Mouse (Mus musculus) cerebellum, adult 8-10 months (tissue): ENCODE measurements around the gene Tmem56.

Source experiments
- DNase-seq: peaks from one replicate; pipeline ENCODE4 v3.0.0; 2022

Gene Tmem56

DNA sequence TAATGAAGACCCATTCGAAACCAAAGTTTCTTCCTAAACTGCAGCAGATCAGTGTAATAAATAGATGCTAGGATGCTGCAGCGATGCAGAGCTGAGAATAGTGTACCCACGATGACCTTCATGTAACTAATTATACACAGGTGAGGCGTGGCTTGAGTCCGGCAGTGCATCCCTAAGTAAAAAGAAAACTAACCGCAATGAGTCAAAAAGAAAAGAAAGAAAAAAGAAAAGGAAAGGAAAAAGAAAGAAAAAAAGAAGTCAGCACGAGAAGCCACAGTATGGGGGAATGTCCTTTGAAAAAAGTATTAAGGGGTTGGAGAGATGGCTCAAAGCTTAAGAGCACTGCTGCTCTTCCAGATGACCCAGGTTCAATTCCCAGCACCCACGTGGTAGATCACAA, 58.1 kb downstream of the Tmem56 start:
- DNase-seq = no peak

DNA sequence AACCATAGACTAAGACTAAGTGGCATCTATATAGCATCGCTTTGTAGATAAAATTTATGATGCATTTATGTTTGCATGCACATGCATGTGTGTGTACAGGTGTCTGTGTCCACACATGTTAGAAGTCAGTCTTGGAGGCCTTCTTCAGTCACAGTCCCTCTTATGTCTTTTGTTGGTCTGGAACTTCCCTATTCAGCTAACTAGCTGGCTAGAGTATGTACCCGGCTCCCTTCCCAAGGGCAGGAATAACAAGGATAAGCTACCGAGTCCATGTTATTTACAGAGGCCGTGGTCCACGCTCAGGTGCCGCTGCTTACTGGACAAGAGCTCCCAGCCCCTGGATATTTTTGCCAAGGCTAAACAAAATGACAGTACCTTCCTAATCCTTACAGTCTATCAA, 58.7 kb downstream of the Tmem56 start:
- DNase-seq = no peak

DNA sequence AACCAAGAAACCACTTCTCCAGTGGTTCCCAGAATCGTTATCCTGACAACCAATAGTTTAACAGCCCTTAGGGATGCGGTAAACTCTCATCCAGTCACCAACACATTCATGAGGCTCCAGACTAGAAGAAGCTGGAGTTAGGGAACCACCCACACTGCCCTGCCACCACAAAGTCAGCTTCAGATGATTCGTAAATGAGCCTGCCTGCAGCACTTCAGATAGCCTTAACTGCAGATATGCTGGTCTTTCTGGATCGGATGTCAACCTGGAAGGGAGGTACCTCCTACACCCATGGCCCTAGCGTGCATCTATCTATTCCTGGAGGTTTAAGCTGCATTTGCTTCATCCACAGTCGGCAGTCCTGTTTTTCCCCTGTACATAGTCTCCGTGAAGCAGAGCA, 60.9 kb downstream of the Tmem56 start:
- DNase-seq = no peak

DNA sequence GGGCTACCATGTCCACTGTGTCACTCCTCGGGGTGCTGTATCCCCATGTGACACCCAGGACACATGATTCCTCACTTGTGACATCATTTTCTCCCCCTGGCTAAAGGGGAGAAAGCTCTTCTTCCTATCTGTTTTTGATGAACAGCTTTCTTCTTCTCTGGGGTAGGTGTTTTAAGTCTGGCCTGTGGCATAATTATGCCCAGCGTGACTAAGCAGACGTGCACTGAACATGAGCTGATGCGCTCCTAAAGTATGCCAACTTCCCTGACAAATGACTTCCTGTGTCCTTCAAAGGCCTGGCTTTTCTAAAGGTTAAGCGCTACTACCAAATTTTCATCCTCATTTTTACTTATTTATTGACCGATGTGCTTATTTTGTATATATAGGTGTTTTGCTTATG, 65.9 kb downstream of the Tmem56 start:
- DNase-seq = no peak

DNA sequence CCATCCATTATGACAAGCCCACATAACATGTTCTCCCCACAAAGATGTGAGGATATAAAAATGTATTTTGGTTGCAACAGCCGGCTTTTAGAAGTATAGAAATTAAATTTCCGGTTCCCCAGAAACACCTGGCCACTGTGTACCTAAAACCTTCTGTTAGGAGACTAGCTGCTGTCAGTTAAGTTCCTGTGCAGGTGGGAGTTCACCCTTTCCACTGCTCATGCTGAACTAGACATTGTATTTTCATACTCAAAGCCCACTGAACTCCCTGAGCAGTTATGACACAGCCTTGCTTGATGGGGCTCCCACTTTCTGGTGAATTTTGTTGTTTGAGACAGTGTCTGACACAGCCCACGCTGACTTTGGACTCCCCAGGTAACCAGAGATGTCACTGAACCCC, 69.4 kb downstream of the Tmem56 start:
- no peak for DNase-seq

DNA sequence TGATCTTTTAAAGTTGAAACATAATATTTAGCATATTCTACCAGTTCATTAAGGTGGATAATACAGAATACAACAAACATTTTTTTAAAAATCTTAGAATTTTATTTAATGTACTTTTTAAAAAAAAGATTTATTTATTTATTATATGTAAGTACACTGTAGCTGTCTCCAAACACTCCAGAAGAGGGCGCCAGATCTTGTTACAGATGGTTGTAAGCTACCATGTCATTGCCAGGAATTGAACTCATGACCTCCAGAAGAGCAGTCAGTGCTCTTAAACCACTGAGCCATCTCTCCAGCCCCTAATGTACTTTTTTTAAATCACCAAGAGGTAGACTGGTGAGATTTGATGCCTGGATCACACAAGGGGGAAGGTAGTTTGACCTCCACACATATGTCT, 70.7 kb downstream of the Tmem56 start:
- no peak for DNase-seq

DNA sequence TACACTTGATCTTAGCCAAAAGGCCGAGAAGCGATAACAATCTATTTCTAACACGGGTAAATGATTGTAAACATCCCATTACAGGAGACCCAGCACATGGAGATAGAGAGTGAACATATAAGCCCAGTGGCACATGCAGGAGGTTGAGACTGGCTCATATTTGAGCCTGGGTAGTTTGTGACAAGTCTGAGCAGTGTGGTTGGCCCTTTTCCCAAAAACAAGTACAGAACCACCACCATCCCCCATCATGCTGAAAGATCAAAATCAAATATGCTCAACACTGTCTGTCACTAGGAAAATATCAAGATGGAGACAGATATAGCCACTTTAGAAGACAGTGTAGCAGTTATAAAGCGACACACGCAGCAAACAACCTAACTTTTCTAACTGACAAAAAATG, 73.9 kb downstream of the Tmem56 start:
- DNase-seq = no peak

DNA sequence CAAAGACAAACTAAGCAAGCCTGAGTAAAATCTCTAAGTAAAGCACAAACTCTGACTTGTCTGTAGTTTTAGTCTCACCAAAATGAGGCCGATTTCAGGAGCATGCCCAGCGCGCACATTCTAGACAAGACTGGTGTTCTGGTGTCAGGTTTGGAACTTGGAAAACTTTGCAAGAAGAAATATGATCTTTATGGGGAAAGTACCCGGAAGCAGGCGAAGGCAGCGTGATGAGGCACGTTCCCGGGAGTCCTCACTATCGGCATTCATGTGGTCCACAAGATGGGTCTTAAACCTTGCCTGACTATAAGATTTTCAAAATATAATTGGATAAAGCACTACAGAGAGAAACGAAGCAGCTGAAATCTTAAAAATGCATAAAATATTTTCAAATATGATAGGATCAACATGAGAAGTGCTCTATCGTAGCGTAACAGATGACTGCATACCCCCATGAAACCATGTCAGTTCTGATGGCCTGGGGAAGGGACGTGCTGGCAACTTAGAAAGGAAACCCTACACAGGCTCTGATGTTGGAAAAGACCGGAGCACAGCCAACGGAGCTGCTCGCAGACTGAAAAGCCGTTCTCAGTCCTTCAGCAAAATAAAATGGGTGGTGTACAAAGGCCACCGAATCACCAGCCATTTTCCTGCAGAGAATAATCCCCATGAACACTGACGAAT, 76.6 kb downstream of the Tmem56 start:
- no peak for DNase-seq

DNA sequence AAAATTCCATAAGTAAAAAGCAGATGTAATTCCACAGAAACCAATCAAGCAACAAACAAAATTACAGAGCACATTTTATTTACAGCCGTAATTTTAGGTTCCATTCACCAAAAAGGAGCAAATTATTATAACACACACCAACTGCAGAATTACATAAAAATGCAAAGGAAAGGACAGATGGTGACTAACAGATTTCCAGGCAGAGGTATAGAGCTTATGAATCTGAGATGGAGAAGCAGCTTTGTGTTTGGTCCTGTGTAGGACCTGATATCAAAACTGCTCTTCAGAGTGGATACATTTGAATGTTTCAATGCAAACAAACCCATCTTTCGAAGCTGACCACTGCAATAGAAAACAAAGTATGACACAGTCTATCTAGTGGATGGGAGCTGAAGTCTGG, 80.3 kb downstream of the Tmem56 start:
- no peak for DNase-seq

DNA sequence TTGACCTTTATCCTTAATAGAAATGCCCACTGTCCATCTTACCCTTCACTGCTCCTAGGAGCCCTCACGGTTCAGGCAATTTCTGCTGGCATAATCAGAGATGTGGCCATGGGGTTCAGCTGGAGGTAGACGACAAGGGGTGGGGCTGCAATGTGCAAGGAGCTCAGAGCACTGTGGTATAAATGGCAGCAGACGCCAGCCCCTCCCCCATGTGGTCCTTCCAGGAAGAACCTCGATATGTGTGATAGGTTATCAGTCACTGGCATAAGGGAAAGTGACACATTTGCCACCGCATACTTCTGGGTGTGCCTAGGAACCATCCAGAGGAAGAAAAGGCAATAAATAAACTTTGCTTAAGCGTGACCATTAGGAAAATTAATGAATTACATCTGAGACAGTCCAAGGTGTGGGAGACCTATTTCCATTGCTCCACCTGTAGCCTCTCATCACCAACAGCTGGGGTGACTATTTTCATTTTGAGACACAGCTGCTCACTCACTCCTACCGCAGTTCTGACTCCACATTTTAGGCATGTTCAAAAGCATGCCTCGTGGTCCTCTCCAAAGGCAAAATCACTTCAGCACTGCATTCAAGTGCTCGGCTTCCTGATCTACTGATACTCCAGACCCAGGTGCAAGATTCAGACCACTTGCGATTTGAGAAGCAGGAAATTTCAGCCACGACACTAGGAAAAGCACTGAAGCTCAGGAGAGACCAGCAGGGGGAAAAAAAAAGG, 81.7 kb downstream of the Tmem56 start:
- no peak for DNase-seq

DNA sequence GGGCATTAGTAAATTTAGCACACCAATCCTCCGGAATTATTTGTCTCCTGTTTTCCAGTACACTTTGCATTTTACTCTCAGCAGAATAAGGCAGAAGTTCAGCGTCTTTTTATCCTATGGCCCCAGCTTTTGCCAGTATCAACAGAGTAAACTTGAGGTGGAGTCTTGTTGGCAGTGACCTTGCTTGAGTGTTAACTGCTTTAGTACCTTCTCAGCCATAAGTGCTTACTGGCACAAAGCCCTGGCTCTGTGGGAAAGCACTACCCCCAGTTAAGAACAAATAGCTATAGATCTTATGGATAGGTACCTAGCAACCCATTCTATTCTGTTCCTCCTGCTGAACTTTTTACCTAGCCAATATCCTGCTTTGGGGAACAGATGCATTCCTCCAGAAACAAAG, 93.7 kb downstream of the Tmem56 start:
- DNase-seq = no peak

DNA sequence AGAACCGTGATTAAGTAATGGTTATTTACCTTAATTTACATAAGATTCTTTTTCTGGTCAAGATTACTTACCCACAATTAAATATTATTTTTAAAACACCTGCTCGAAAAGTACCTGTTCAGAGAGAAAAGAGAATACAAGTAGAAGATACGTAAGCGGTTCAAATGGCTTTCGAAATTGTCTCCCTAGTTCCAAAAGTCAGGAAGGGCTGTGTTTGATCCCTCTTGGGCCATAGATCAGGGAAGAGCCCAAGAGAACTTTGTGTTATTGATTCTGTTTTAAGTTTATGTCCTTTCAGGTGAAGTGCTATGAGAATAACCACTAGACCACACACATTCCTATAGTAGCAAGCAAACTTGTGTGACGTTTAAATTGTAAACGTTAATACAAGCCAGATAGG, 95.4 kb downstream of the Tmem56 start:
- DNase-seq = no peak

DNA sequence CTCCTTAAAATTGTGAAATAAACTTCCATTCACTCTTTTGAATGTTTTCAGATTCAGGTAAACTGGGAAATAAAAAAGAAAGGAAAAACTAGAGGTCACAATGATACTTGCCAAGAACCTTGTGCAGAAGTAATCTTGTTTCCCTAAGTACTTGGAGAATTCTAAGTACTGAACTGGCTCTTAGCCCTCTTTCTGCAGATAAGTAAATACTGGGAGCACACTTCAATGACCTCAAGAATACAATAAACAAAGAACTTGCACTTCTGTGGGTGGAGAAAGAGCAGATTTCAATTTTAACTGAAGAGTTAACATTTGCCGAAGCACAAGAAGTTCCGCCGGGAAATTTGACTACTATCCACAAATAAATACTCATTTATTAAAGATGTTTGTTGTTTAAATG, 96.0 kb downstream of the Tmem56 start:
- no peak for DNase-seq

DNA sequence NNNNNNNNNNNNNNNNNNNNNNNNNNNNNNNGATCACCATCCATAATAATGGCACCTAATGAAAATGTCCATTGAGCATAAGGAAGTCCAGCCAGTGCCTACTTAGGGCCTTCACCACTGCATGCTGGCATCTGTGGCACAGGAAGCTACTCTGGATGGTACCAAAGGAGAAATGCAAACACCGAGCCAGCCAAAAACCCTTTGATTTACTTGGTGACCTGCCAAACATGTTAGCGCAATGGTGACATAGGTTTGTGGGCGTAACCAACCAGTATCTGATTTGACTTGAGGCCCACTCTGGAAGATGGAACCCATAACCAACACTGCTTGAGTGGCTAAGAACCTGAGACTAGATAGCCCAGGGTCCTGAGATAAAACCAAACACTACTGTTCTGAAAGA, 97.7 kb downstream of the Tmem56 start:
- DNase-seq = no peak

DNA sequence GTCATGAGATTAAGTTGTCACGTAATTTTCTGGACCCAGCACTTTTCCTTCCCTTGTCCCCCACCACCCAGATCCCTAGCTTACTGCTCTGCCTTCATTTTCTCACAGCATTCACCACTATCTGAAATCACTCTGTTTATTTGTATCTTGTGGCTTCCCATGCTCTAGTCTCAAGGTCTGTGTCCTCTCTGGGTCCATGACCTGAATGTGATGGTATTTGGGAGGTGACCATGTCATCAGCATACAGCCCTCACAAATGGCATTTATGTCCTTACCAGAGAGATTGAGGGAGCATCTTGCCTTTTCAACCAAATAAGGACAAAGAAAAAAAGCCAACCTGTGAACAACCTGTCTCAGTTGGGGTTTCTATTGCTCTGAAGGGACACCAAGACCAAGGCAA, 106.9 kb downstream of the Tmem56 start:
- DNase-seq = no peak

DNA sequence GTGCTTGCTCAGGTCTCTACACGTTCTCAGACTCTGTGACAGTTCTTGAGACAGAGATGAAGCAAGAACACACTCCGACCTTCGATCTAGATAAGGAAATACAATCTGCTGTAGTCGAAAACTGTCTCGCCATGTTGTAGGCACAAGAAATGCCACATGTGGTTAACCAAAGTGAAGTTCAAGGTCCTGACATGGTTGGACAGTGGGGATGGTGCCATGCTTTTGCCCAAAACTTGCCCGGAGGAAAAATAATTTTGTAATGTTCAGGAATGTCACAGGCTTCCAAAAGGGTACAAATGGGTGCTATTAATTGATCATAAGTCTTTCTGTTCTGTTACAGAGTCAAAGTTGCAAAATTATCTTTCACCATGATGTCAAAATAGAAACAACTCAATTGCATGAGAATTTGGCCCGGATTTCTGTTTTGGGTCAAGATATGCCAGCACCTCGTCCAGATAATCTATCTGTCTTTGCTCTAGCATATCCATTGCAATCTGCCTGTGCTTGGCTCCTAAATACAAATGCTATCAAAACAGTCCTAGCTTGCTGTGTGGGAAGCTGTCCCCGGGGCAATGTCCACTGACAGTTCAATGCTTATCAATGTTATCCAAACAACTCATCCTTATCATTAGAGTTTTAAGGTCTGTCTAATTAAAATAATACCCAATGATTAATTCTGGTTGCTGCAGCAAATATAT, 108.5 kb downstream of the Tmem56 start:
- DNase-seq = no peak

DNA sequence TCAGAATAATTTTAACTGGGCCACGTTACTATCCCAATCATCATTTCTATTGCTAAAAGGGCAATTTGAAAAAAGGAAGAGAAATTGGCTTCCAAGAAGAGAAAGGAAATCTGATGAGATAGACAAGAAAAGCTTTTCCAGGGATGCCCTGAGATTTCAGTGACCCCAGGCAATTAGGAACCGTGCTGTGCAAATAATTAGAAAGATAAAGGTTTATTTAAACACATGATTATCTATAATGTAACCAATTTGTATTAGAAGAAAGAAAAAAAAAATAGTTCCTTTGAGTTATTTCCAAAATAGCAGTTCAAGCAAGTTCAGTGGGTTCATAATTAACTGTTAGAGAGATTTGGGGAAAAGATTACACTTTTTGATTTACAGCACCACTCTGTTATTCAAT, 110.2 kb downstream of the Tmem56 start:
- DNase-seq = no peak

DNA sequence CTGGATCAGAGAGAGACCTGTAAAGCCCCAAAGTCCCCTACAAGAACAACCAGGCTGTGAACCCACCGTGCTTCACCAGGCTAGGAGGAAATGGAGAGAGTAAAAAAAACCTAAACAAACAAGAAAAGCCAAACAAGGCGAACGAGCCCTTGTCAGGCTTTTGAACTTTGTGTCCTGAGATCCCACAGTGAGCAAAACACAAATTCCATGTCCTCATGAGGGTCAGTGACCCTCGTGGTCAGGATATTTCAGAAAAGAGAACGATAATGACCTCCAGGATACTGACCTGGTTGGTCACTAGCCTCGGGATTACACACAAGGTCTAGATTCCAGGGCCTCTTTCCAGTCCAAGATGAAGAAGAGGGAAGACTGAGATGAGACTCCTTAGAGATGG, 111.0 kb downstream of the Tmem56 start:
- DNase-seq = no peak

DNA sequence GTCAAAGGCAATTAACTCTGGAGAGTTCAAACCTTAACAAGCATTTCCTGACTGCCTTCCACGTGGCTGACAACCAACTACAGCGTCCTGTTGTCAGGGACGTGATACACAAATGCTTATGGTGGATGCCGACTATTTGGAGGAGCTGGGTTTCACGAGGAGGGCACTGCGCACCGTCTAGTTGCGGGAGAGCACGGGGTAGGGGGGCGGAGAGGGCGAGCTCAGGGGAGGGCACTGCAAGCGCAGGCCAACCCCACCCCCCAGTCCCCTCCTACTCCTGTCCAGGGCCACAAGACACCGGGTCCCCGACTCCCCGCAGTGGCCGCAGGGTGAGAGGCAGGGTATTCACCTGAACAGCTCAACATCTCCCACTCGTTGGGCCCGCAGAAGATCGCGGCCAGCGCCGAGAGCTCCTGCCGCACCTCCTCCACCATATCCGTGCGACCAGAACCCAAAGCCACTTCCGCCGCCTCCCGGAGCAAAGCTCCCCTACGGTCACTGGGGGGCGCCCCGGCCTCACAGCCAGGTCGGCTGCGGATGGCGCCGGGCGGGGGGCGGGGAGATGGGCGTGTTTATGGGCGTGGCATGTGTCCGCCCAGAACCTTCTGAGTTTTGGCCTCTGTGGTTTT, 111.5 kb downstream of the Tmem56 start, which contains the start of gene Rwdd3:
Rwdd3 (minus strand) TSS at position 453 of the 629 bp plus-strand sequence.
- DNase-seq = peak; percentile 90

DNA sequence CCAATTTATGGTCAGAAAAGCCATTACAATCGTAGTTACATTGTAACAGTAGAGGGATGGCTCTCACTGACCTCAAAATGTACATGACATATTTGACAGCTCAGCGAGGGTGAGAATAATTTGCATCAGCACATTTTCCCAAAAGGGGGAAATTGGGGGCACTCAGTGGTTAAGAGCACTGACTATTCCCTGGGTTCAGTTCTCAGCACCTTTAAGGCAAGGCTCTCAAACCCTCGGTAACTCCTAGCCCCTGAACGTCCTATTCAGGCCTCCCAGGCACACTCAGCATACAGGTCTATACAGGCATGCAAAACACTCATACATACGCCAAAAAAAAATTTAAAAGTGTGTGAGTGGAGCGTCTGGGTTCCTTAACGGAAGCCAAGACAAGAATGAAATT, 112.3 kb downstream of the Tmem56 start:
- no peak for DNase-seq

DNA sequence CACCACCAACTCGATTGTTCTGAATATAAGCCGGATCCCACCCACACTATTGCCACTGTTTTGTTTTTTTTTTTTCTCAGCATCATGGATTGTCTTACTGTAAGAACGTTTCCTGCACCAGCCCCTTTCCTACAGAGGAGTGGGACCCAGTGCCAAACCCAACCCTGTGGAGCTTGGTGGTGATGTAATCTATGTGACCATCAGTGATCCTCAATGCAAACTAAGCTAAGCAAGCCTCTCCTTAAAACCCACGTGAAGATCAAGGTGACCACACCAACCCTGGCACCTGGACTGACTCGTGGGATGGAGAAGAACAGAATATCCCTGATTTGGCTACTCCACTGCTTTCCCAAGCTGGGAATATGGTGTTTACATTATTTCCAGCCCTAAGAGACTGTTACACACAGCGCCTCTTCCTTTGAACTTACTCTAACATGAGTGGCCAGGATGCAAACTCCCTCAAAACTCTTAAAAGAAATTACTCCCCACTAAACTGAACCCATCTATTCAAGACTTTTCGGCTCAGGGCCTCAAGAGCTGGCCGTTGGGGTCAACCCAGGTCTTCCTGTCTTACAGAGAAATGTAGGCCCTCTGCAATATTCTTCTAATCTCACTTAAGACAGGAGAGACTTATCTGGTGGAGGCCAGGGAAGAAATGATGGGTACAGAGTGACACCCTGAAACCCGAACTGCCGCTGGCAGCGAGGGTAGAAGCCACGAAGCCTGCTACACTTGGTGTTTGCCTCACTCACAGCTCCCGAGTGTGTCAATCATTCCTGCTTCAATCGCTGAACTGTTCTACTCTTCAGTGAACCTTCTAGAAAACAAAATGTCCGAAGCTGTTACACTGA, 113.6 kb downstream of the Tmem56 start:
- DNase-seq = no peak

DNA sequence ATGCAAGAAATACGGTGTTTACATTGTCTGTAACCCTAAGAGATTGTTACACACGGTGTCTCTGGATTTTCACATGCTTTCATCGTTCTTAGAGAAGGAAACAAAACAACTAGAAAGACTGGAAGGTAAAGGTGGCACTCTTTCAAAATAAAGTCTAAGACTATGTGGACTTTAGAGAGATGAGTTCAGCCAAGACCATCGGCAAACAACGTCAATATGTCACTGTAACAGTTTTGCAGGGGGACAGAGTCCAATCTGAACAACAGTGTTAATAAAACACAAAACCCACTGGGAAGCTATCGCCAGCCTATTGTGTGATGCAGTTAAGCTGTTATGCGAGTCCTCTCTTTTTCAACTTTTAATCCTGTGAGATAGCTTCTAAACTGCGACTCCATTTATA, 114.3 kb downstream of the Tmem56 start:
- no peak for DNase-seq
